Mouse (Mus musculus) frontal cortex, postnatal 25 days (tissue): ENCODE measurements around the gene Gal3st2.
"Not testable (repeated sequence)": the region's sequence is repeated elsewhere in the genome, so short reads cannot be mapped to it uniquely, and the experiment has no call there.

Source experiments
- DNase-seq, 2 experiments: peaks; one replicate each; pipeline ENCODE4 v3.0.0; 2022; ENCODE audit warnings: low spot score in 2 of 2

Gene Gal3st2

GRCm38 (mm10) chr1:93861048-93861447, at the start of gene Gal3st2:
Gene Gal3st2 (plus strand): TSS chr1:93861306.
- not testable (repeated sequence) for DNase-seq

- DNase-seq = no peak
Measured at GRCm38 (mm10) chr1:93811495-93812039, 49.5 kb upstream of the Gal3st2 start.

GRCm38 (mm10) chr1:93817823-93818532, 43.1 kb upstream of the Gal3st2 start:
- no peak for DNase-seq

GRCm38 (mm10) chr1:93818722-93819121, 42.4 kb upstream of the Gal3st2 start:
- no peak for DNase-seq

GRCm38 (mm10) chr1:93823796-93824495, 37.2 kb upstream of the Gal3st2 start:
- DNase-seq = no peak

- no peak for DNase-seq
Measured at GRCm38 (mm10) chr1:93824609-93825008, 36.5 kb upstream of the Gal3st2 start, which contains the start of gene D2hgdh. Gene D2hgdh (plus strand): TSS chr1:93824909.

GRCm38 (mm10) chr1:93825105-93825674, 35.9 kb upstream of the Gal3st2 start:
- DNase-seq = peak; percentile 93 to 95

GRCm38 (mm10) chr1:93825771-93826539, 35.2 kb upstream of the Gal3st2 start:
- DNase-seq = no peak

GRCm38 (mm10) chr1:93826540-93826835, 34.6 kb upstream of the Gal3st2 start:
- no peak for DNase-seq

GRCm38 (mm10) chr1:93832754-93833360, 28.2 kb upstream of the Gal3st2 start:
- DNase-seq = not testable (repeated sequence)

GRCm38 (mm10) chr1:93834671-93835150, 26.4 kb upstream of the Gal3st2 start:
- no peak for DNase-seq

- DNase-seq = no peak
Measured at GRCm38 (mm10) chr1:93835211-93835610, 25.9 kb upstream of the Gal3st2 start.

GRCm38 (mm10) chr1:93835876-93836531, 25.1 kb upstream of the Gal3st2 start:
- DNase-seq = no peak

GRCm38 (mm10) chr1:93836532-93836913, 24.6 kb upstream of the Gal3st2 start:
- no peak for DNase-seq

- no peak for DNase-seq
Measured at GRCm38 (mm10) chr1:93837335-93837734, 23.8 kb upstream of the Gal3st2 start.

- DNase-seq = not testable (repeated sequence)
Measured at GRCm38 (mm10) chr1:93838569-93838968, 22.5 kb upstream of the Gal3st2 start.

GRCm38 (mm10) chr1:93845766-93846366, 15.2 kb upstream of the Gal3st2 start:
- DNase-seq = not testable (repeated sequence)

- not testable (repeated sequence) for DNase-seq
Measured at GRCm38 (mm10) chr1:93855790-93856189, 5.3 kb upstream of the Gal3st2 start.

- no peak for DNase-seq
Measured at GRCm38 (mm10) chr1:93857370-93857769, 3.7 kb upstream of the Gal3st2 start.

- DNase-seq = no peak
Measured at GRCm38 (mm10) chr1:93857991-93858390, 3.1 kb upstream of the Gal3st2 start.
